Mouse (Mus musculus) thymus, adult 2 months (tissue): ENCODE results near the gene Bcl2l12. TPM values are rescaled to one million over a fixed set of nuclear protein-coding genes. Genes with fewer than 3 reads are reported as not detected.
A peak's percentile ranks its signal among the peaks of the same experiment; 100 is the strongest.

Experiments
- DNase-seq: peaks from one replicate; pipeline ENCODE4 v3.0.0; 2021
- H3K27ac ChIP-seq: fragments of 200-500 bp; 2 replicates; pipeline ENCODE4 v1.5.1; 2012; ENCODE audit warnings: low read length, control low read depth; ENCODE audit not compliant: control insufficient read depth, insufficient read depth
- H3K27me3 ChIP-seq: fragments of 200-500 bp; 2 replicates; pipeline ENCODE4 v1.6.1; 2012; ENCODE audit warnings: mild to moderate bottlenecking, low read length, moderate library complexity, mixed read lengths; ENCODE audit not compliant: control insufficient read depth, insufficient read depth
- H3K36me3 ChIP-seq: fragments of 200-500 bp; 2 replicates; pipeline ENCODE4 v1.6.1; 2012; ENCODE audit warnings: mild to moderate bottlenecking, low read length, moderate library complexity; ENCODE audit not compliant: control insufficient read depth, insufficient read depth
- H3K4me1 ChIP-seq: fragments of 200-500 bp; replicated peaks from 2 replicates; pipeline ENCODE4 v1.6.1; 2012; ENCODE audit warnings: low read length; ENCODE audit not compliant: control insufficient read depth, insufficient read depth
- H3K4me3 ChIP-seq: fragments of 200-500 bp; 2 replicates; pipeline ENCODE4 v1.5.1; 2012; ENCODE audit warnings: mild to moderate bottlenecking, low read length, control low read depth, moderate library complexity; ENCODE audit not compliant: control insufficient read depth, insufficient read depth
- CTCF ChIP-seq: fragments of 200-500 bp; IDR thresholded peaks from 2 replicates; pipeline ENCODE4 v1.5.1; 2012; ENCODE audit warnings: mild to moderate bottlenecking, control low read depth, low read length, moderate library complexity, borderline replicate concordance; ENCODE audit not compliant: control insufficient read depth, poor library complexity, insufficient read depth; ENCODE audit errors: extremely low read depth
- POLR2A ChIP-seq: fragments of 200-500 bp; IDR thresholded peaks from 2 replicates; pipeline ENCODE4 v1.6.1; 2012; ENCODE audit warnings: mild to moderate bottlenecking, low read length, control low read depth, moderate library complexity; ENCODE audit not compliant: control insufficient read depth, poor library complexity, insufficient read depth; ENCODE audit errors: extremely low read depth
- WGBS: fragments of 180-500 bp; shearing (Covaris S2); methylation state at CpG from one replicate; pipeline ENCODE4 v1.1.7; 2018; 5-methylcytosine and 5-hydroxymethylcytosine counted together
- polyA plus RNA-seq: library from polyadenylated mRNA; depleted of rRNA; stranded (reverse); fragments of >200 nt; gene quantifications from 2 replicates; pipeline ENCODE4 v1.2.3, GENCODE M21; 2012

The Bcl2l12 gene
- polyA plus RNA-seq, 1 experiment, result 85.6 TPM

DNA sequence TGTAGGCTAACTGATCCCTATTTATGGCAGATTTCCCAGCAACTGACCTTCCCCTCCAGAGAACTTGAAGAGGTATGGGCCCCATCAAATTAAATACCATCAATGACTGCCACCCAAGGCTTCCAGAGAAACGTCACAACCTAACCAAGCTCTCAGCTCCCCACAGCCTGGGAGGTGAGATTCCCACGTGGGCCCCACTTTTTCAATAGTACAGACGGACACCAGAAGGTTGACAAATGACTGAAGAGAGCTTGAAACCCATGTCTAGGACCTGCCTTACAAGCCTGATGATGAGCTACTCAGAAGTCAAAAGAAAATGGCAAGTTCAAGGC is 13.7 kb downstream of the Bcl2l12 start:
- WGBS, result 63% methylated on average over 3 of the region's 3 CpGs
- TF ChIP-seq CTCF (no peak), POLR2A (no peak)
- no peak overlapping the region for H3K4me3 ChIP-seq
- H3K27me3 ChIP-seq, result no peaks in the 10 kb centered on the region
- H3K27ac ChIP-seq, result no peak overlapping the region
- peaks cover 18% of the 10 kb centered on the region for H3K36me3 ChIP-seq
- DNase-seq, result no peak
- H3K4me1 ChIP-seq, result peaks cover 17% of the 10 kb centered on the region

DNA sequence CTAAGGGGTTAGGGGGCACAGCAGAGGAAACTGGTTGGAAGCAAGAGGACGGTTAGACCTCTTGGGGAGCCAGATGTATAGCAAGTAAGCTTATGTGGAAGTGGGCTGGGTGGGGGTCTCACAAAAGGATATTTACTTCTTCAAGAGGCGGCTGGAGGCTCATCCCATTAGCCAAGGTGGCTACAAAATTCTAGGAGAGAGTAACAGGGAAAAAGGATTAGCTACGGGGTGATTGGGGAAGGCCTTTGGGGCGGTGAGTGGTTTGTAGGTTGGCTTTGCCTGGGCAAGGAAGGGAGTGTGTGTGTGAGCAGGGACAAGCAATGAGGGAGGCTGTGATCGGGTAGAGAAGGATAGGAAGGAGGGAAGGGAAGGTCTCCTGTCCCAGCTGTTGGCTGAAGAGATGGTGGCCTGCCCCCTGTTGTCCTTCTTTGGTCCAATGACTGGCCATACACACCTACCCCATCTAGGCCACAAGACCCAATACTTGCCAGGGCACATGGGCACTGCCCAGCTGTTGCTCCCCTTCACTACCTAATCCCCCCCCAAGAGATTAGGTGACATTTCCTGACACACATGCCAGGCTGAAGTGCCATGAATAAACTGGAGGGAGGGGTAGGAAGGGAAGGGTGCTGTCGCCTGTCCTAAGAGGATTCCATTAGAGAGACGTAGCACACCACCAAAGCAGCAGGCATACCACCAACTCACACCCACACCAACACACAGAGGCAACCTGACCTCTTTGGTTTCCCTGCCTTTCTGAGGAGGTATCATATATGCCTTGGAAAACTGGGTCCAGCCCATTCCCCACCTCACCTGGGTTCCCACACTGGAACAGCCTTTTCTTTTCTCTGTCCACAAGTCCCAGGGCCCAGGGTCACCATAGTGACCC is 14.3 kb downstream of the Bcl2l12 start:
- 93% methylated on average over 7 of the region's 7 CpGs for WGBS
- DNase-seq, result no peak
- no peak overlapping the region for H3K27ac ChIP-seq
- TF ChIP-seq POLR2A, result no peak
- no peak for TF ChIP-seq CTCF
- H3K4me1 ChIP-seq, result peaks cover 17% of the 10 kb centered on the region
- H3K27me3 ChIP-seq, result no peaks in the 10 kb centered on the region
- peaks cover 18% of the 10 kb centered on the region for H3K36me3 ChIP-seq
- no peak overlapping the region for H3K4me3 ChIP-seq

DNA sequence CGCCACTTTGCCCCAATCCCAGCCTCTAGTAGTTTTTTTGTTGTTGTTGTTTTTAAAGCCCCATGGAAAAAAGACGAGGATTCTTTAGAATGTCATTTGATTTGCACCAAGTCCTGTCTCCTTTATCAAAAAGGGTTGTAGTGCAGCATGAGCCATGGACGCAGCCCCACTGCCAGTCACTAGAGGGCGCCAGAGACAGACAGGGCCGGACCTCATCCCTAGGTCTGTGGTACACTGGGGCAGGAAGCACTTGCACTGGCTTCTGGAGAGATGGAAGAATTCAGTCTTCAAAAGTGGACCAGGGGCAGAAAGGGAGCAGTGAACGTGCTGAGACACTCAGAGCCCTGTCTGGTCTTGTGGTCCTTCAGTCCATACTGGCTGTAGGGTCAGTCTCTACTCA is 15.4 kb downstream of the Bcl2l12 start:
- DNase-seq, result peak; percentile 89
- WGBS, result 29% methylated on average over 6 of the region's 6 CpGs
- no peak overlapping the region for H3K4me3 ChIP-seq

DNA sequence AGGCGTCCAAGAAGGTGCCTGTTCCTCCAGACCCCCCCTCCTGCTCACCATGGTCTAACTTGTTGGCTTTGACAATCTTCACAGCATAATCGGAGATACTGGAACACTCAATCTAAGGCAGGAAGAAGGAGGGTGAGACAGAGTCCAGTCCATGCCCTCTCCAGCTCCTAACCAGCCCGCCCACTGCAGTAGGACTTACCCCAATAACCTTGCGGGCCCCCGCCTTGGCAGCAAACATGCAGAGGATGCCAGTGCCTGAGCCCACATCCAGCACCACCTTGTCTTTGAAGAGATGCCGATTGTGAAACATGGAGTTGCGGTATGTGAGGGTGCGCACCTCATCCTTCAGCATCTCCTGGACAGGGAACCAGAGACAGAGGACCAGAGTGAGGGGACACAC is 17.0 kb downstream of the Bcl2l12 start:
- no peak overlapping the region for H3K4me3 ChIP-seq
- peaks cover 38% of the 10 kb centered on the region for H3K36me3 ChIP-seq
- no peaks in the 10 kb centered on the region for H3K27me3 ChIP-seq
- no peak overlapping the region for H3K27ac ChIP-seq
- no peak for DNase-seq
- WGBS, result 96% methylated on average over 8 of the region's 8 CpGs
- no peak for TF ChIP-seq CTCF
- no peak for TF ChIP-seq POLR2A
- peaks cover 5% of the 10 kb centered on the region for H3K4me1 ChIP-seq

More for the DNA sequence above, 15.4 kb downstream of the Bcl2l12 start:
- TF ChIP-seq CTCF (peak; percentile 95), POLR2A (no peak)
- Histone ChIP-seq H3K27me3 (no peaks in the 10 kb centered on the region), H3K27ac (no peak overlapping the region), H3K4me1 (peaks cover 14% of the 10 kb centered on the region), H3K36me3 (peaks cover 28% of the 10 kb centered on the region)

DNA sequence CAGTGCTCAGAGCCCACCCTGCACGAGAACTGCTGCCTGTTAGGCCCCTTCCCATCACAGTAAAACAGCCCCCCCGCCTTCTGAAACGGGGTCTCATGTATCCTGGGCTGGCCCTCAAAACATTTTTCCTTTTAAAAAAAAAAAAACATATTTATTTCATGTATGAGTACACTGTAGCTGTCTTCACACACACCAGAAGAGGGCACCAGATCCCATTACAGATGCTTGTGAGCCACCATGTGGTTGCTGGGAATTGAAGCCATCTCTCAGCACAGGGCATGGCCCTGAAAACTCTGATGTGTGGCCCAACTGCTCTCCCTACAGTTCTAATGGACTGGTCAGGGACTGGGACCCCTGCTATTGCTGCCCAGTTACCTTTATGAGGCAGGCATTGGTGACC is 20.2 kb downstream of the Bcl2l12 start:
- TF ChIP-seq CTCF, result no peak
- TF ChIP-seq POLR2A, result no peak
- no peaks in the 10 kb centered on the region; the same call in 1 of the 2 replicates for H3K27me3 ChIP-seq
- H3K36me3 ChIP-seq, result peaks cover 38% of the 10 kb centered on the region
- H3K27ac ChIP-seq, result no peak overlapping the region
- 96% methylated on average over 3 of the region's 3 CpGs for WGBS
- no peaks in the 10 kb centered on the region for H3K4me1 ChIP-seq
- DNase-seq, result no peak
- no peak overlapping the region for H3K4me3 ChIP-seq

DNA sequence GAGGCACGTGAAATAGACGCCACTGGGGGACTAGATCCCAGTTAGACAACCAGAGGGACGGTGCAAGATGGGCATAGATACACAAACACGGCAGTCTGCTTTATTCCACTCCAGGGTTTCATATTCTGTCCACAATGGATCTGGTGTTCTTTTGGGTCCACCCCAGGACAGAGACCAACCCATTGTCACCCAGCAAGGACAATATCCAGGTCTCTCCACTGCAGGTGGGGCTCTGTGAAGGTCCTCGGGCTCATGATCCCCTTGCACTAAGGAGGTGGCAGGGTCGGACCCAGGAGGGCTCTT is 23.4 kb downstream of the Bcl2l12 start:
- Histone ChIP-seq H3K36me3 (peaks cover 19% of the 10 kb centered on the region), H3K27ac (no peak overlapping the region), H3K4me1 (peaks cover 13% of the 10 kb centered on the region), H3K4me3 (no peak overlapping the region), H3K27me3 (no peaks in the 10 kb centered on the region; the same call in 1 of the 2 replicates)
- 70% methylated on average over 6 of the region's 6 CpGs for WGBS
- DNase-seq, result no peak
- TF ChIP-seq CTCF (no peak), POLR2A (no peak)
